Mouse (Mus musculus): ENCODE data around the gene Ccdc163. TPM values are rescaled to one million over a fixed set of nuclear protein-coding genes. Genes with fewer than 3 reads are reported as not detected.

Ccdc163 gene
- total RNA-seq, 2 experiments from 2014 or later, result 13.6 to 66.8 TPM

GRCm38 (mm10) chr4:116698693-116699342 is 9.5 kb upstream of the Ccdc163 start:
- no peak for ATAC-seq (replicated peaks; ENCODE audit: poor library complexity, severe bottlenecking)

DNA sequence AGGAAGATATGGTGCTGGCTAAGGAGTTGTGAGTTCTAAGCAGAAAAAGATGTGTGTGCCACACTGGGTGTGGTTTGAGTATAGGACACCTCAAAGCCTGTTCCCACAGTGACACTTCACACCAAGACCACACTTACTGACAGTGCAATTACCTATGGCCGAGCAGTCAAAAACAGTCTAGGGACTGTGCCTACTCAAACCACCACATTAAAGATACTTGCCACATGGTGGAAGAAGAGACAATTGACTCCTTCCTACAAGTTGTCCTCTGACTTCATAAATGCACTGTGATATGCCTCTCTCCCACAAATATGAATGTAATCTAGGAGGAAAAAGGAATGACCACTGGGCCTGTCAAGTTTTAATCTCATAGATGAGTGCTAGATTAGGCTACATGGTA is 7.3 kb upstream of the Ccdc163 start:
- ATAC-seq (replicated peaks; ENCODE audit: poor library complexity, severe bottlenecking), result no peak

DNA sequence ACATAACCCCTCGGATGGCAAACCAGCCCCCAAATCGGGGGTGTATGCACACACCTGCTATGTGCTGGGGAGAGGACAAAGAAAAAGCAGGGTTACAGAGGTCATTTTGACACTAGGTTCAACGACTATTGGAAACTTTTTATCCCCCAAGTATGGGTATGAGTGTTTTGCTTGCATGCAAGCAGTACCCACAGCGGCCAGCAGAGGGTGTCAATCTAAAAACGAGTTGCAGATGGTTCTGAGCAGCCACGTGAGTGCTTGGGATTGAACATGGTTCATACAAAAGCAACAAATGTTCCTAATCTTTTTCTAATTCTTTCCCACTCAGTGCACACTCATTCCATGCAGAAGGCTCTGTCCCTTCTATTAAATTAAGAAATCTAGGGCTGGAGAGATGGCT is 4.5 kb upstream of the Ccdc163 start:
- peak; percentile 52 for ATAC-seq (replicated peaks; ENCODE audit: poor library complexity, severe bottlenecking)

- ATAC-seq (replicated peaks; ENCODE audit: poor library complexity, severe bottlenecking), result no peak
Measured at GRCm38 (mm10) chr4:116707666-116708065, 643 bp upstream of the Ccdc163 start.

GRCm38 (mm10) chr4:116708791-116709390 is 582 bp downstream of the Ccdc163 start:
- ATAC-seq (replicated peaks; ENCODE audit: poor library complexity, severe bottlenecking), result peak; percentile 16; the same call in 1 of the 2 replicates

DNA sequence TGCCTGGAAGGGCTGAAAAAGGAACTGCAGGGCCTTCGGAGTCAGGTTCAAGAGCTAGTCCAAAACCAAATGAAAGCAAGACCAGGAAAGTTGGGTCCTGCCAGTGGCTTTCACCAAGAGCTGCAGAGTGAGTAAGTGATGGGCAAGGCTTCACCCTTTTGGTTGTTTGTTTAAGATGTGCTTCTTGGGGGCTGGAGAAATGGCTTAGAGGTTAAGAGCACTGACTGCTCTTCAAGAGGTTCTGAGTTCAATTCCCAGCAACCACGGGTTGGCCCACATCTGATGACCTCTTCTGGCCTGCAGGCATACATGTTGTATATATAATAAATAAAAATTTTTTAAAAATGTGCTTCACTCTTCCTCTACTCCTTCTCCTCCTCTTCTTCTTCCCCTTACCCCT is 1.8 kb downstream of the Ccdc163 start:
- no peak for ATAC-seq (replicated peaks; ENCODE audit: poor library complexity, severe bottlenecking)

- no peak for ATAC-seq (replicated peaks; ENCODE audit: poor library complexity, severe bottlenecking)
Measured at GRCm38 (mm10) chr4:116712536-116712935, 4.2 kb downstream of the Ccdc163 start.

- peak; percentile 40 for ATAC-seq (replicated peaks; ENCODE audit: poor library complexity, severe bottlenecking)
Measured at GRCm38 (mm10) chr4:116719396-116719795, 11.1 kb downstream of the Ccdc163 start.

GRCm38 (mm10) chr4:116720343-116721097 is 12.2 kb downstream of the Ccdc163 start, which contains the start of gene Tesk2:
Gene Tesk2 (plus strand): TSS chr4:116720948.
- peak; percentile 93 for ATAC-seq (replicated peaks; ENCODE audit: poor library complexity, severe bottlenecking)

DNA sequence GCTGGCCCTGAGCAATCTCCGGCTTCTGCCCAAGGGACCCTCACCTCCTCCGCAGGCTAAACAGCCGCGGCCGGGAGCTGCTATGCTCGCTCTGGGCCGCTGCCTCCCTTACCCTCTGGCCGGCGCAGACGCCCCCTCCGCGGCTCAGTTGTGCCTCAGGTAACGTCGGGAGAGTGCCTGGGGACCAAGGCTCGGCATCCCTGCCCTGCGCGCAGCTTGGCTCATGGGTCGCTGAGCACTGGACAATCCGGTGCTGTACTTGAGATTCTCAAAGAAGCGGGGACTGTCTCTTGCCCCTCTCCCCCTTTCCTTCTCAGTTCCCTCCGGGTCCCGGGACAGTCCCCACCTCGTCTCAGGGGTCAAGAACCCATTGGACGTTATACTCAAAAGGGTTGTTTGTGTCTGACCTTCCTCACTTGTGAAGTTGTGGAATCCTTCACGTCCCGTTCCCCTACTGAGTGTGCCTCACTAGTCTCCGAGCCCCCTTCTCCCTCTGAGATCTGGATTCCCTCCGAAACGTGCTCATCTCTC is 12.9 kb downstream of the Ccdc163 start:
- ATAC-seq (replicated peaks; ENCODE audit: poor library complexity, severe bottlenecking), result no peak

GRCm38 (mm10) chr4:116722230-116722629 is 13.9 kb downstream of the Ccdc163 start:
- no peak for ATAC-seq (replicated peaks; ENCODE audit: poor library complexity, severe bottlenecking)

DNA sequence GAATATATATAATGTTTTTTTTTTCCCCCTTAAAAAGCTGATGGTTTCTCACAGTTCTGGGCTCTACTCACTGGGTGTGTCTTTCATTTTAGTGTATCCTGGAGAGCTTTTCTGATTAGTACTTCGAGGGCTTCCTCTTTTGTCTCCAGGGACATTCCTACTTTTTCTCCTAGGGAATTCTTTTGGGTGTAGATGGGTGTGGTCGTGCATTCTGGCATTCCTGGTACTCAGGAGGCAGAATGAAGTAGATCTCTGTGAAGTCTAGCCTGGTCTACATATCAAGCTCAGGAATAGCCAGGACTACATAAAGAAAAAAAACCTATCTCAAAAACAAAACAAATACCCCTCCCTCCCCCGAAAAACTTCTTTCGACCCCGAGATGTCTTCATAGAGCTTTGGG is 17.1 kb downstream of the Ccdc163 start:
- ATAC-seq (replicated peaks; ENCODE audit: poor library complexity, severe bottlenecking), result no peak

DNA sequence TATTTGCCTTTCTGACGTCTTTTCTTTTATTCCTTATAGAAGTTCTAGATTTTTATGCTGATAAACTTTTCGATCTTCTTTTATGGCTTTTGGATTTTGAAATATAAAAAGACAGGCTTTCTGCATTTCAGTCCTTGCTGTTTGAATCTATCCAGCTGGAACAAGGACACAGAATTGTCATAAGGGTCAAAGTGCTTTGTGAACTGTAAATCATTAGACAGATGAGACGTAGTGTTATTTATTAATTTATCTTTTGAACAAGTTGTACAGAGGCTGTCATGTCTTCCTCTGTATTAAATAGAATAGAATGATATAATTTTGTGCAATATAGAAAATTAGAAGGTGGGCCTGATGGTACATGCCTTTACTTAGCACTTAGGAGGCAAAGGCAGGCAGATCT is 19.1 kb downstream of the Ccdc163 start:
- no peak for ATAC-seq (replicated peaks; ENCODE audit: poor library complexity, severe bottlenecking)

- no peak for ATAC-seq (replicated peaks; ENCODE audit: poor library complexity, severe bottlenecking)
Measured at GRCm38 (mm10) chr4:116729532-116729931, 21.2 kb downstream of the Ccdc163 start.

DNA sequence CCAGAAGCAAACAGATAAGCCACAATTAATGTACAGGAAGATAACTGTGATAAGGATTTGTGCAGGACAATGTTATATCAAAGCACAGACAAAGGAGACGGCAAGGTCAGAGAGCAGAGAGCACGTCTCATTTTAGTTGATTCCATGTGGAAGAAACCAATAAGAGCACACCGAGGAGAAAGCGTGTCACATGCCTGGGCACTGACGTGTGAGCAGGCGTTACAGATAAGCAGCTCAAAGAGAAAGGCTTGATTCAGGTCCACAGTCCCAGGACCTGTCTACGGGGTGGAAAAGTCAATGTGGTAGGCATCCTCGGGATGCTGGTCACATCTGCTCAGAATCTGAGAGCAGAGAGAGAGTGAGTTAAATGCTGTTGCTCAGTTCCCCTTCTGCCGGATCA is 22.8 kb downstream of the Ccdc163 start:
- ATAC-seq (replicated peaks; ENCODE audit: poor library complexity, severe bottlenecking), result no peak

- no peak for ATAC-seq (replicated peaks; ENCODE audit: poor library complexity, severe bottlenecking)
Measured at GRCm38 (mm10) chr4:116732355-116732754, 24.0 kb downstream of the Ccdc163 start.

- no peak for ATAC-seq (replicated peaks; ENCODE audit: poor library complexity, severe bottlenecking)
Measured at GRCm38 (mm10) chr4:116734996-116735395, 26.7 kb downstream of the Ccdc163 start.

- ATAC-seq (replicated peaks; ENCODE audit: poor library complexity, severe bottlenecking), result no peak
Measured at GRCm38 (mm10) chr4:116738972-116739751, 30.9 kb downstream of the Ccdc163 start.

- ATAC-seq (replicated peaks; ENCODE audit: poor library complexity, severe bottlenecking), result no peak
Measured at GRCm38 (mm10) chr4:116749750-116750149, 41.4 kb downstream of the Ccdc163 start.

GRCm38 (mm10) chr4:116761914-116762313 is 53.6 kb downstream of the Ccdc163 start:
- ATAC-seq (replicated peaks; ENCODE audit: poor library complexity, severe bottlenecking), result no peak

All from granulocyte monocyte progenitor cell, adult 5-6 weeks (primary cell).